Comparison of ENCODE assay signal across 19 mouse cellular contexts in genomic region chr10:4713398-4713797, GRCm38 (mm10).
DNase-seq lines count a peak whose midpoint lies in the region; ATAC-seq lines count a peak whose summit lies in the region.
"Had no signal": no experiment of that assay in that cellular context is flagged by ENCODE, and none has a peak within 500 bp of the region (broad histone marks: within the 10 kb centered on the region; RNA-seq: fewer than 3 reads in every experiment).

No protein-coding gene starts in this region.

- H3K4me3 ChIP-seq in limb, embryonic 11.5 days (ENCODE audit: low read depth, low read length) = no peak overlapping the region
- H3K4me3 ChIP-seq: erythroblast, embryonic 14.5 days; myocyte had no signal

- H3K4me1 ChIP-seq in limb, embryonic 11.5 days (ENCODE audit: control insufficient read depth, insufficient read depth, low read length) = 0 out of 2 replicates have a peak, but pooled peaks cover 3% of the 10 kb centered on the region

- no peak overlapping the region for H3K4me2 ChIP-seq in limb, embryonic 11.5 days (ENCODE audit: low read depth, severe bottlenecking)

- no peak overlapping the region for H3K27ac ChIP-seq in limb, embryonic 11.5 days (replicated peaks; ENCODE audit: low read depth, low read length)
- H3K27ac ChIP-seq: embryonic facial prominence, embryonic 12.5 days; forebrain, embryonic 13.5 days; left cerebral cortex, adult 2 months had no signal

- peak; percentile 45 for DNase-seq in adrenal gland, postnatal 14 days
- no peak for DNase-seq in adrenal gland, adult (ENCODE audit: inconsistent age in 2 of 2, low spot score in 1 of 2)
- DNase-seq in ovary, postnatal 14 days (ENCODE audit: low spot score) = peak; percentile 31
- no peak for DNase-seq in ovary, adult 18-20 months (ENCODE audit: low spot score)
- peak; percentile 54 for DNase-seq in limb, embryonic 11.5 days (ENCODE audit: low spot score)
- peak; percentile 78 for DNase-seq in skeletal muscle tissue, adult 2 months (ENCODE audit: low read depth, low spot score)
- DNase-seq in frontal cortex, postnatal 14 days (ENCODE audit: low spot score in 2 of 2) = no peak
- DNase-seq in kidney, postnatal 25 days = no peak
- DNase-seq: kidney, postnatal 14 days; liver; right cerebral cortex, adult 18-20 months; thymus, postnatal 36 days had no signal

- peak; percentile 61; the same call in 1 of the 2 replicates for ATAC-seq in limb, embryonic 11.5 days (ENCODE audit: insufficient number of reproducible peaks, low FRiP score, low TSS enrichment, low read depth)
- ATAC-seq: CD4-positive, CD25-positive, alpha-beta regulatory T cell, adult 4 months; Patski had no signal

- H3K36me3 ChIP-seq in limb, embryonic 11.5 days (ENCODE audit: control insufficient read depth, insufficient read depth, low read length) = no peaks in the 10 kb centered on the region
- H3K36me3 ChIP-seq: embryonic facial prominence, embryonic 12.5 days had no signal

- WGBS in limb, embryonic 11.5 days = 31% methylated on average over 10 of the region's 10 CpGs

- peaks cover 19% of the 10 kb centered on the region for H3K27me3 ChIP-seq in limb, embryonic 11.5 days (ENCODE audit: control insufficient read depth, insufficient read depth, low read length)

- H3K9ac ChIP-seq in limb, embryonic 11.5 days (ENCODE audit: low read length) = no peak overlapping the region
- H3K9ac ChIP-seq: embryonic facial prominence, embryonic 12.5 days had no signal

- no peaks in the 10 kb centered on the region for H3K9me3 ChIP-seq in limb, embryonic 11.5 days (ENCODE audit: control insufficient read depth, low read length)
- H3K9me3 ChIP-seq: embryonic facial prominence, embryonic 12.5 days; forebrain, embryonic 13.5 days had no signal

Comparison
In these comparisons a context has a peak if more than half of its experiments do, and no peak if none do; other contexts are left out.
1. DNase-seq: peak in adrenal gland, postnatal 14 days (single experiment), ovary, postnatal 14 days (single experiment), limb, embryonic 11.5 days (single experiment) and skeletal muscle tissue, adult 2 months (single experiment); none in adrenal gland, adult (0 of 2), ovary, adult 18-20 months (single experiment), frontal cortex, postnatal 14 days (0 of 2) and kidney, postnatal 25 days (0 of 2).